Mouse (Mus musculus): ENCODE results near the gene Ang.
A peak's percentile ranks its signal among the peaks of the same experiment; 100 is the strongest.

The Ang gene

GRCm38 (mm10) chr14:51090921-51091900 lies at the start of gene Ang, which contains the start of gene Rnase4:
Gene Ang, plus strand, starts transcription at chr14:51091150.
Gene Rnase4, plus strand, starts transcription at chr14:51091077.
- DNase-seq (ENCODE audit: low spot score in 2 of 2): peak in 1 of 2 experiments; percentile 64

- DNase-seq (ENCODE audit: low spot score in 2 of 2): no peak
Observed at GRCm38 (mm10) chr14:51041769-51042168, 49.2 kb upstream of the Ang start, which contains the start of gene Rnase9. Gene Rnase9, minus strand, starts transcription at chr14:51041869.

GRCm38 (mm10) chr14:51047846-51048245 lies 43.1 kb upstream of the Ang start:
- no peak for DNase-seq (ENCODE audit: low spot score in 2 of 2)

GRCm38 (mm10) chr14:51050063-51050462 lies 40.9 kb upstream of the Ang start, which contains the start of gene Rnase11:
Gene Rnase11, minus strand, starts transcription at chr14:51050163.
- no peak for DNase-seq (ENCODE audit: low spot score in 2 of 2)

DNA sequence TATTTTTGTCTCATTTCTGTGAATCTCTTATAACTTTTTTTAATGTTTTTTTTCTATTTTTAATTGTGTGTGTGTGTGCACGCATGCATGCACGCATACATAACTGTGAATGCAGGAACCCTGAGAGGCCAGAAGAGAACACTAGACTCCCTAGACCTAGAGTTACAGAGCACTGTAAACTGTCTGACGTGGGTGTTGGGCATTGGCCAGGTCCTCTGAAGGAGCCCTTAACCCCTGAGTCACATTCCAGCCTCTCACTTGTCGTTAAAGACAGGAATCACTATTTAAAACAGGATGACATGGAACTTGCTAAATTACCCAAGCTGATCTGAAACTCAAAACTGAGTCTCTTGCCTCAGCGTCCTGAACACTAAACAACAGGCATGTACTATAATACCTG lies 39.0 kb upstream of the Ang start:
- no peak for DNase-seq (ENCODE audit: low spot score in 2 of 2)

DNA sequence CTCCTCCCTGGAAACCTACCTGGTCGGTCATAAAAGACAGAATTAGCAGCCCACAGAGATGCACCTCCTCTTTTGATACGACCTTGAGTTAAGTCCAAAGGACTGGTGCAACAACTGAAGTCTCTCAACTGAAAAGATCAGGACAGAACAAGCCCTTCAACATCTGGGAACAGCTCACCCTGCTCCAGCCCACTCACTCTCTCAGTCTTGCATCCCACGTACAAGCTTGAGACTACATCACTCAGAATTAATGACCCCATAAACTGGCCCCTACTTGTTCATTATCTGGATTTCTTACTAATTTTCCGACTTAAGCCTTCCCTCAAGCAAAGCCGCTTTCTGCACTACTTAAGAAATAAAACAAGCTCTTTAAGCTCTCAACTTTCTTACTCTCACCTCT lies 37.8 kb upstream of the Ang start:
- no peak for DNase-seq (ENCODE audit: low spot score in 2 of 2)

DNA sequence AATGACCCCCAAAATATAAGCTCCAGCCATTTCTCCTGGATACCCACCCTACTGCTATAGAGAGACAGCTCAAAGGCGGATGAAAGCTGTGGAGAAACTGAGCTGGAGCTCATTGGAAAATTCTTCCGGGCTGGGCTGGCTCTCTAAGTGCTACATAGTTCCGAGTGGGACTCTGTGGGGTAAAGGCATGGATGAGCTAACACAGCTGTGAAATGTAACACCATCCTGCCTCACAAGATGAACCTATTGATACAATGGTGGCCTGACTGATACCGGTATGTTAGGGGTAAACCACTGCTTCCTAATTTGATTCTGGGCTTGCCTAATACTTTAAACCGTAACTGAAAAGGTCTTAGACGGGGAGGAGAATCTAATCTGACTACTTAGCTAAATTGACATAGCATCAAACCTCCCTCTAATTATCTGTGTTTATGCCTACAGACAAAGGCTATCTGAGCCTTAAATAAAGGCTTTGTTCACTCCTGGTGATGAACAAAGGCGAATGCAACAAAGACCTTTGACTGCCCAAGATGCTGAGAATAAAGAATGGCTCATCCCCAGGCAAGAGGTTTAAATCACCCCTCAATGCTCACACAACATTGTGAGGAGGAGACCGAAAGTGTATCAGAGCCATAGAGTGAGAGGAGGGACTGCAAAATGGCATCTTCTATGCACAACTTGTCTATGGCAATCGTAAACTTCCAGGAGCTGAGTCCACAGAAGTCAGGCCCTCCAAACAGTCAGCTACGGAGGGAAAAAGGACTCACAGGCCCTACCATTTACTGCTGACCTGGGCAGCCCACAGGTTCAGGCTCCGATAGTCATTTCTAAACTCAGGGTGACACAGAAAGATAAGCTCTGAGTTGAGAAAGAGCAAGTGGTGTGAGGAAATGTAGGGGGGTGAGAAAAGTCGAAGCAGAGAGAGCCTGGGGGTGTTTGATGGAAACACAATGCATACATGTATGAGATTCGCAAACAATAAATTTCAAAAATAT lies 36.4 kb upstream of the Ang start:
- no peak for DNase-seq (ENCODE audit: low spot score in 2 of 2)

DNA sequence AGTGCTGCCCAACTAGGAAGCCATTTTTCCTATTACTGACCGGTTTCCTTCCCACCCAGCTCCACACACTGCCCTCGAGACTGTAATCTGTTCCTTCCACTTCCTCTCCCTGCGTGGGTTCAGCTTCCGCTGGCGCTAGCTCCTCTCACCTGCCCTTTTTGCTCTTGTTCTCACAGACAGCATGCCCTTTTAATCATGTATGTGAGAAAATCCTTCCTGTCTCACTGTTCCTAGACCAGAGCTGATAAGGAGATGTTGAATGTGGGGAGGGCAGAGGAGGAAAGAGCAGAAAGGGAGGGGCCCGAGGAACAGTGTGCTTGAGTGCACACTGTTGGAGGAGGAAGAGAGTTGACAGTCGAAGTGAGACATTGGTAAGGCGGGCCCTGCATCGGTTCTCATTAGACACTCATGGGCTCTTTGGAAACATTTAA lies 33.5 kb upstream of the Ang start, which contains the start of gene Rnase12:
Gene Rnase12 (minus strand): TSS at position 261 of the 431 bp plus-strand sequence.
- DNase-seq (ENCODE audit: low spot score in 2 of 2): no peak

DNA sequence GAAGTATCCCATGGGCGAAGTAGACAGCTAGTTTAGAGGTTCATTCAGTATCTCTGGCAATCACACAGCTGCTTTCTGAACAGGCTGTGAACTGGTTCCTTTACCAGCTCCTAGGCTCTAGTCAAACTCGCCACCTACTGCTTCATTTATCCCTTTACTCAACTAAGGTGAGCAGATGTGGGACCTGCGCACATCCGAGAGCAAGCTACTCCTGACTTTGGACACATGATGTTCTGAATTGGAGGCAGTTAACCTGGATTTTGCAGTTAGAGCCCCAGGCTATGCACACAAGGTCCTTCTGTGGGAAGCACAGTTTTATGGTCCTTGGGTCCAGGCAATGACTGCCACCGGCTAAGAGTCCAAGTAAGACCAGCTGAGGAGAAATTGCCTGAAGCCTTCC lies 30.2 kb upstream of the Ang start:
- DNase-seq (ENCODE audit: low spot score in 2 of 2): no peak

DNA sequence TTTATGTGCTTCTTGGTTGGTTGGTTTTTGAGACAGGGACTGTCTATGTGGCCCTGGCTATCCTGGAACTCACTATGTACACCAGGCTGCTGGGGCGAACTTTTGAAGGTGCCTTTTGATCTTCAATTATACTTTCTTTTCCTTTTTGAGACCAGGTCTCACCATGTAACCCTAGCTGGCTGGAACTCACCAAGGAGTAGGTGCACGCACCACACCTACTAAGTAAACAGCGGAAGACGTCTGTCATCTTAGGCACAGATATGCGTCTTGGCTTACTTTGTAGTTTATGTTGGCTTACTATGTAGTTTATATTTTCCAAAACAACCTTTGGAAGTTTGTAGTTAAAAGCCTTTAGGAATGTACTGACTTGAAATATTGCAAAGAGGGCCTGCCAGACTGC lies 22.0 kb upstream of the Ang start:
- DNase-seq (ENCODE audit: low spot score in 2 of 2): no peak

- peak; percentile 58 to 78 for DNase-seq (ENCODE audit: low spot score in 2 of 2)
Observed at GRCm38 (mm10) chr14:51069617-51070016, 21.3 kb upstream of the Ang start.

DNA sequence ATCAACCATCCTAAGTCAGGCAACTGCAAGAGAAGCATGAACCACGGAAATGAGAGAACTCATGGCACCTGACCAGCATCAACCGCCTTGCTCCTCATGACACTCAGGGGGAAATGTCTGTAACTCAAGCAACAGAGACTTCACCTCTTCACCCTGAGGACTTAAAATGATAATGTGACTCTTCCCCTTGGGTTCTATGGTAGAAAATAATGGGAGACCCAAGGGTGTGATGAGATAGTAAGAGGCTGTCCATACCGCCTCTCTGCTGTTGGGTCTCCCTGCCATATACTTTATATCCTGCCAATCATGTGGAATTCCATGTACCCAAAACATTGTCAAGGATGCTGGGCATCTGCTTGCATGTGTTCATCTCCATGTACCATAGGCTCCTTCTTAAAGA lies 16.6 kb upstream of the Ang start, which contains the start of gene Olfr750:
Gene Olfr750 (minus strand): TSS at position 101 of the 400 bp plus-strand sequence.
- no peak for DNase-seq (ENCODE audit: low spot score in 2 of 2)

GRCm38 (mm10) chr14:51079180-51079579 lies 11.8 kb upstream of the Ang start:
- DNase-seq (ENCODE audit: low spot score in 2 of 2): no peak

DNA sequence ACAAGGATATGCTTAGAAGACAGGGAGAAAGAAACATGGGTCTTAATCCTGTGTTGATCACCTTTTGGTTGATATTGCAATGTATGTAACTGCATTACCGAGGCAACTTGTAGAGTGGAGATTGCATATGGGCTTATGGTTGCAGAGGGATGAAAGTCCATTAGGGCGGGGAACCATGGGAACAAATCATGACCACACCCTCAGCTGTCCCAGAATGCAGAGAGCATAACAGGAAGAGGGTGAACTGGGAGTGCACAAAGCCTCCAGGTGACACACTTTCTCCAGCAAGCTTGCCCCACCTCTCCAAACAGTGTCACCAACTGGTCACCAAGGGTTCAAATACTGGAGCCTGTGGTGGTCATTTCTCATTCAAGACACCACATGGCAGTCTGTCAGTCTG lies 9.9 kb upstream of the Ang start:
- no peak for DNase-seq (ENCODE audit: low spot score in 2 of 2)

GRCm38 (mm10) chr14:51082599-51083581 lies 8.1 kb upstream of the Ang start:
- DNase-seq (ENCODE audit: low spot score in 2 of 2): peak; percentile 49 to 76

GRCm38 (mm10) chr14:51083805-51084204 lies 7.1 kb upstream of the Ang start:
- DNase-seq (ENCODE audit: low spot score in 2 of 2): no peak

DNA sequence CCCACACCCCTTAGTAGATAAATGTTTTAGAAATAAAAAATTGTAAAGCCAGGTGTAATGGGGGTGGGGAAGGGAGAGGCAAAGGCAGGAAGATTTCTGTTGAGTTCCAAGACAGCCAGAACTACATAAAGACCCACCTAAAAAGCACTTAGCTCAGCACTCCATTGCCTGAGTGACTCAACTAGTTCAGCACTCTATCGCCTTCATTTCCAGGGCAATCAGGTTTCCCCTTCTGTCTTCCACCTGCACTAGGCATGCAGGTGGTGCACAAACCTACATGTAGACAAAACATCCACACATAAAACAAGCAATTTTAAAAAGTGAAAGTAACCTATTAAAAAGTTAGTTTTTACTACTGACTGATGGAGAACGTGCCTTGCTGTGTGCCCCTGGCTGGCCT lies 5.9 kb upstream of the Ang start:
- DNase-seq (ENCODE audit: low spot score in 2 of 2): no peak

- DNase-seq (ENCODE audit: low spot score in 2 of 2): no peak
Observed at GRCm38 (mm10) chr14:51085911-51086310, 5.0 kb upstream of the Ang start.

DNA sequence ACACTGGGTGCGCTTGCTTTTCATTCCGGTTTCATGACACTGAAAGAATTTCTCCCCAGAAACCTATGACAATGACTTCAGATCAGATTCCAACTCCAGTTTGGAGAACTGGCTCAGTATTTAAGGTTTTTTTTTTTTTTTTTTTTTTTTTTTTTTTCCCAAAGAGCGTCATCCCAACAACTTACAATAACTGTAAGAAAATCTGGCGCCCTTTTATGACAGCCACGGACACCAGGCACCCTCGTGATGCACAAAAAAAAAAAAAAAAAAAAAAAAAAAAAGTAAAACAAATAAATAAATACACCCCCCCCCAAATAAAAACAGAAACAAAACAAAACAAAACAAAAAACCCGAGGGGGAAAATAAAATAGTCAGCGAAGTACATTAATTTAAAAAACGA lies 3.2 kb upstream of the Ang start:
- no peak for DNase-seq (ENCODE audit: low spot score in 2 of 2)

DNA sequence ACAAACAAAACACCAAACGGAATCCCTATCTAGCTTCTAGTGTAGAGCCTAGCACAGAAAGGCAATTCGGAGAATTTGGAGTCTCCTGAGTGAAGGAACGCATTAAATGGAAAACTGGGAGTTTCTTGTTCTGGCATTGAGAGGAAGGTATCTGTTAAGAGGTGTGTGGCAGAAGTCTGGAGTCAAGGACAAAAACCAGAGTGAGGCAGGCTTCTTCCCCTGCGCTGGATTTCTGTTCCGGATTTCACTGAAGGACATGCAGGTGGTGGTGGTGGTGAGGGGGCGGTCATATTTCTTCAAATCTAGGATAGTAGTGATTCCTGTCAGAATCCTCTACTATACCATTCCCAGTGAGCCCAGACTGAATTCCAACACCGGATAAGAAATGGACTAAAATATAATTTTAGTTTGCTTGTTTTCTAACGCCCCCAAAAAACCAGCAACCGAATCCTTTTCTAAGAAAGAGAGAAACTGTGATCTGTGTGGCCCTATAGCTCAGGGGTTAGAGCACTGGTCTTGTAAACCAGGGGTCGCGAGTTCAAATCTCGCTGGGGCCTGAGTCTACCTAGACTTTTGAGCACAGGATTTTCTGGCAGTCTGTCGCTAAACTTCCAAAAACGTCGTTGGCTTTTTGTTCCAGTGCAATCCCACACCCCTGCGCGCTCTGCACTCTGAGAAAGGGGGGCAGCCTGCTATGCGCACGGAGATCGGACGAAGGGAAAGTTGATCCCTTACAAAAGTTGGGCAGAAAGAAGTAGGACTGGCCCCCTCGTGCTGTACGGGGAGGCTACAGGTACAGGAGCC lies 2.6 kb upstream of the Ang start:
- DNase-seq (ENCODE audit: low spot score in 2 of 2): peak; percentile 80 to 89

Data from spleen, postnatal 4 days (tissue).